Mouse (Mus musculus): Measurements from ENCODE around the gene Mrtfa. TPM values are rescaled to one million over a fixed set of nuclear protein-coding genes. Genes with fewer than 3 reads are reported as not detected.

Mrtfa gene
- polyA plus RNA-seq, 2 experiments: 3.4 to 4.8 TPM

GRCm38 (mm10) chr15:81042276-81042931 lies 148.2 kb downstream of the Mrtfa start:
- Histone ChIP-seq H3K4me1 (replicated peaks; ENCODE audit: control insufficient read depth in 2 of 2, insufficient read depth in 2 of 2, low read length in 1 of 2) (peaks cover 0 to 3% of the 10 kb centered on the region in 2 experiments; a peak in 3 of 4 replicates), H3K4me3 (ENCODE audit: insufficient read depth in 1 of 2, low read depth in 2 of 2, low read length in 2 of 2) (no peak overlapping the region), H3K9ac (replicated peaks) (no peak overlapping the region), H3K4me2 (ENCODE audit: low read depth) (no peak overlapping the region), H3K9me3 (ENCODE audit: control insufficient read depth, low read length) (no peaks in the 10 kb centered on the region), H3K27ac (no peak overlapping the region), H3K36me3 (replicated peaks; ENCODE audit: control insufficient read depth, insufficient read depth, low read depth) (no peaks in the 10 kb centered on the region), H3K27me3 (ENCODE audit: control insufficient read depth, insufficient read depth, low read length) (no peaks in the 10 kb centered on the region; the same call in 1 of the 2 replicates)
- ATAC-seq (ENCODE audit: insufficient read depth): no peak
- TF ChIP-seq CTCF (IDR thresholded peaks at IDR 0.05; ENCODE audit: low read depth): peak; percentile 64
- TF ChIP-seq EP300 (IDR thresholded peaks at IDR 0.05; ENCODE audit: low read depth): no peak
- no peak for DNase-seq (ENCODE audit: low read depth in 3 of 3, low spot score in 3 of 3)
- WGBS (ENCODE audit: insufficient replicate concordance): 45% methylated on average over 13 of the region's 13 CpGs

GRCm38 (mm10) chr15:81041767-81042166 lies 148.8 kb downstream of the Mrtfa start:
- no peaks in the 10 kb centered on the region; the same call in 1 of the 2 replicates for H3K27me3 ChIP-seq (ENCODE audit: control insufficient read depth, insufficient read depth, low read length)
- DNase-seq (ENCODE audit: low read depth in 3 of 3, low spot score in 3 of 3) (no peak), ATAC-seq (ENCODE audit: insufficient read depth) (no peak)
- H3K9me3 ChIP-seq (ENCODE audit: control insufficient read depth, low read length): no peaks in the 10 kb centered on the region
- no peak for TF ChIP-seq EP300 (IDR thresholded peaks at IDR 0.05; ENCODE audit: low read depth)
- no peak for TF ChIP-seq CTCF (IDR thresholded peaks at IDR 0.05; ENCODE audit: low read depth)
- H3K9ac ChIP-seq (replicated peaks): no peak overlapping the region
- no peak overlapping the region for H3K27ac ChIP-seq
- H3K4me3 ChIP-seq (ENCODE audit: insufficient read depth in 1 of 2, low read depth in 2 of 2, low read length in 2 of 2): no peak overlapping the region
- H3K4me1 ChIP-seq (replicated peaks; ENCODE audit: control insufficient read depth in 2 of 2, insufficient read depth in 2 of 2, low read length in 1 of 2): no peaks in the 10 kb centered on the region
- no peak overlapping the region for H3K4me2 ChIP-seq (ENCODE audit: low read depth)
- H3K36me3 ChIP-seq (replicated peaks; ENCODE audit: control insufficient read depth, insufficient read depth, low read depth): no peaks in the 10 kb centered on the region
- 50% methylated on average over 4 of the region's 4 CpGs for WGBS (ENCODE audit: insufficient replicate concordance)

GRCm38 (mm10) chr15:81038419-81038818 lies 152.1 kb downstream of the Mrtfa start:
- H3K4me1 ChIP-seq (replicated peaks; ENCODE audit: control insufficient read depth in 2 of 2, insufficient read depth in 2 of 2, low read length in 1 of 2): peaks cover 0 to 2% of the 10 kb centered on the region in 2 experiments; a peak in 1 of 4 replicates
- WGBS (ENCODE audit: insufficient replicate concordance): 82% methylated on average over 5 of the region's 5 CpGs
- no peak overlapping the region for H3K27ac ChIP-seq
- no peak overlapping the region for H3K4me3 ChIP-seq (ENCODE audit: insufficient read depth in 1 of 2, low read depth in 2 of 2, low read length in 2 of 2)
- H3K27me3 ChIP-seq (ENCODE audit: control insufficient read depth, insufficient read depth, low read length): no peaks in the 10 kb centered on the region
- no peak for ATAC-seq (ENCODE audit: insufficient read depth)
- no peak overlapping the region for H3K9ac ChIP-seq (replicated peaks)
- H3K36me3 ChIP-seq (replicated peaks; ENCODE audit: control insufficient read depth, insufficient read depth, low read depth): no peaks in the 10 kb centered on the region
- DNase-seq (ENCODE audit: low read depth in 3 of 3, low spot score in 3 of 3): no peak
- no peak overlapping the region for H3K4me2 ChIP-seq (ENCODE audit: low read depth)
- H3K9me3 ChIP-seq (ENCODE audit: control insufficient read depth, low read length): no peaks in the 10 kb centered on the region
- no peak for TF ChIP-seq CTCF (IDR thresholded peaks at IDR 0.05; ENCODE audit: low read depth)
- no peak for TF ChIP-seq EP300 (IDR thresholded peaks at IDR 0.05; ENCODE audit: low read depth)

- Histone ChIP-seq H3K4me3 (ENCODE audit: insufficient read depth in 1 of 2, low read depth in 2 of 2, low read length in 2 of 2) (no peak overlapping the region), H3K27ac (no peak overlapping the region), H3K36me3 (replicated peaks; ENCODE audit: control insufficient read depth, insufficient read depth, low read depth) (no peaks in the 10 kb centered on the region), H3K4me1 (replicated peaks; ENCODE audit: control insufficient read depth in 2 of 2, insufficient read depth in 2 of 2, low read length in 1 of 2) (peaks cover 0 to 2% of the 10 kb centered on the region in 2 experiments; a peak in 1 of 4 replicates), H3K9me3 (ENCODE audit: control insufficient read depth, low read length) (no peaks in the 10 kb centered on the region), H3K4me2 (ENCODE audit: low read depth) (no peak overlapping the region), H3K27me3 (ENCODE audit: control insufficient read depth, insufficient read depth, low read length) (no peaks in the 10 kb centered on the region), H3K9ac (replicated peaks) (no peak overlapping the region)
- ATAC-seq (ENCODE audit: insufficient read depth): peak; percentile 41
- 28% methylated on average over 12 of the region's 12 CpGs for WGBS (ENCODE audit: insufficient replicate concordance)
- TF ChIP-seq CTCF (IDR thresholded peaks at IDR 0.05; ENCODE audit: low read depth) (no peak), EP300 (IDR thresholded peaks at IDR 0.05; ENCODE audit: low read depth) (no peak)
- no peak for DNase-seq (ENCODE audit: low read depth in 3 of 3, low spot score in 3 of 3)
Observed at GRCm38 (mm10) chr15:81035417-81036162, 155.0 kb downstream of the Mrtfa start.

- no peak overlapping the region for H3K4me3 ChIP-seq (ENCODE audit: insufficient read depth in 1 of 2, low read depth in 2 of 2, low read length in 2 of 2)
- H3K9me3 ChIP-seq (ENCODE audit: control insufficient read depth, low read length): no peaks in the 10 kb centered on the region
- WGBS (ENCODE audit: insufficient replicate concordance): 61% methylated on average over 6 of the region's 6 CpGs
- no peak for DNase-seq (ENCODE audit: low read depth in 3 of 3, low spot score in 3 of 3)
- TF ChIP-seq CTCF (IDR thresholded peaks at IDR 0.05; ENCODE audit: low read depth): no peak
- no peak for TF ChIP-seq EP300 (IDR thresholded peaks at IDR 0.05; ENCODE audit: low read depth)
- H3K27ac ChIP-seq: no peak overlapping the region
- ATAC-seq (ENCODE audit: insufficient read depth): no peak
- H3K9ac ChIP-seq (replicated peaks): no peak overlapping the region
- H3K4me2 ChIP-seq (ENCODE audit: low read depth): no peak overlapping the region
- H3K36me3 ChIP-seq (replicated peaks; ENCODE audit: control insufficient read depth, insufficient read depth, low read depth): no peaks in the 10 kb centered on the region
- peaks cover 0 to 2% of the 10 kb centered on the region in 2 experiments; a peak in 1 of 4 replicates for H3K4me1 ChIP-seq (replicated peaks; ENCODE audit: control insufficient read depth in 2 of 2, insufficient read depth in 2 of 2, low read length in 1 of 2)
- no peaks in the 10 kb centered on the region for H3K27me3 ChIP-seq (ENCODE audit: control insufficient read depth, insufficient read depth, low read length)
Observed at GRCm38 (mm10) chr15:81034119-81034518, 156.4 kb downstream of the Mrtfa start.

Measured in liver, embryonic 14.5 days (tissue).